Mouse (Mus musculus) heart, embryonic 15.5 days (tissue): ENCODE results near the gene Stx16. TPM values are rescaled to one million over a fixed set of nuclear protein-coding genes. Genes with fewer than 3 reads are reported as not detected.

Experiments used
- ATAC-seq: fragments of 200-750 bp; cut with Nextera tagmentation; replicated peaks from 2 replicates; pipeline ENCODE4 v1.8.0; 2017; ENCODE audit warnings: low read depth, moderate TSS enrichment; ENCODE audit not compliant: insufficient number of reproducible peaks, insufficient read depth, low FRiP score
- H3K27ac ChIP-seq: fragments of 300-500 bp; sonication (generic); 2 replicates; pipeline ENCODE4 v1.5.1; 2015; ENCODE audit warnings: mild to moderate bottlenecking, inconsistent platforms
- H3K27me3 ChIP-seq: fragments of 300-500 bp; sonication (generic); 2 replicates; pipeline ENCODE4 v1.6.1; 2015; ENCODE audit warnings: inconsistent platforms
- H3K36me3 ChIP-seq: fragments of 300-500 bp; sonication (generic); 2 replicates; pipeline ENCODE4 v1.6.1; 2015; ENCODE audit warnings: mild to moderate bottlenecking, inconsistent platforms
- H3K4me1 ChIP-seq: fragments of 300-500 bp; sonication (generic); replicated peaks from 2 replicates; pipeline ENCODE4 v1.6.1; 2015; ENCODE audit warnings: inconsistent platforms
- H3K4me2 ChIP-seq: fragments of 300-500 bp; sonication (generic); 2 replicates; pipeline ENCODE4 v1.6.1; 2015; ENCODE audit warnings: inconsistent platforms, mild to moderate bottlenecking, moderate library complexity
- H3K4me3 ChIP-seq: fragments of 300-500 bp; sonication (generic); 2 replicates; pipeline ENCODE4 v1.5.1; 2015; ENCODE audit warnings: mild to moderate bottlenecking, inconsistent platforms
- H3K9ac ChIP-seq: fragments of 300-500 bp; sonication (generic); 2 replicates; pipeline ENCODE4 v1.6.1; 2015; ENCODE audit warnings: mild to moderate bottlenecking, inconsistent platforms
- H3K9me3 ChIP-seq: fragments of 300-500 bp; sonication (generic); replicated peaks from 2 replicates; pipeline ENCODE4 v1.6.1; 2016; ENCODE audit warnings: inconsistent platforms
- WGBS: fragments of 180-500 bp; shearing (Covaris S2); methylation state at CpG from one replicate; pipeline ENCODE4 v1.1.7; 2015; ENCODE audit warnings: mixed read lengths; 5-methylcytosine and 5-hydroxymethylcytosine counted together
- polyA plus RNA-seq: library from polyadenylated mRNA; unstranded; fragments of >200 nt; fragmentation: Nextera tagmentation; extraction: Ambion mirVana; gene quantifications from 2 replicates; pipeline ENCODE4 v1.2.1, GENCODE M21; 2015

The Stx16 gene
- polyA plus RNA-seq, 1 experiment from 2014 or later = 8.1 TPM

DNA sequence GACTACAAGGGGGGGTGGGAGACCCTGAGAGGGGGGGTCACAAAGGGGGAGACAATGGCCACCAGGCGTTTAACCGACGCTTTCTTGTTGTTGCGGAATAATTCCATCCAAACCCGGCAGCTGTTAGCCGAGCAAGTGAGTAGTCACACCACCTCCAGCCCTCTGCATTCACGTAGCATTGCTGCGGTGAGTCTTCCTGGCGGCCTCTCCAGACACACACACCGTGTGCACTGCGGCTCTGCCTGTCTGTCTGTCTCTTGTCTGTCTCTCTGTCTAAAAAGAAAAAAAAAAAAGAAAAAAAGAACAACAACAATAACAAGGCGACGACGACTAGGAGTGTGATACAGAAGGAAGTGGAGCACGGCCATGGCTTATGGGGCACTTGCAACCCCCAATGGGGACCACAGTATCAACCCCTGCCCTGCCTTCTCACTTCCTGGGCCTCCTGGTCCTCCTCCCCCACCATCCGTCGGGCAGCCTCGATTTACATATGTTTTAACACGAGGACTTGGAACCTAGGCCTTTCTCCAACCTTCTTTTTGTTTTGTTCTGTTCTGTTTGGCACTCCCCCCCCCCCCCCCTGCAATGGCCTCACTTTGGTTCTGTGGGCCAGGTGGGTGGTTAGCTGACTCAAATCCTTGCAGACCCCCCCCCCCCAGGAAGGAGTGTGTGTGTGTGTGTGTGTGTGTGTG, 1.0 kb downstream of the Stx16 start:
- WGBS = under 1% methylated on average over 19 of the region's 19 CpGs
- peaks cover 25% of the 10 kb centered on the region for H3K4me1 ChIP-seq
- peak overlapping the region; percentile 89 for H3K4me3 ChIP-seq
- peak overlapping the region; percentile 88 for H3K9ac ChIP-seq
- H3K27ac ChIP-seq = peak overlapping the region; percentile 96
- H3K9me3 ChIP-seq = no peaks in the 10 kb centered on the region
- no peak for ATAC-seq
- no peaks in the 10 kb centered on the region for H3K36me3 ChIP-seq
- no peaks in the 10 kb centered on the region for H3K27me3 ChIP-seq
- peak overlapping the region; percentile 91 for H3K4me2 ChIP-seq

DNA sequence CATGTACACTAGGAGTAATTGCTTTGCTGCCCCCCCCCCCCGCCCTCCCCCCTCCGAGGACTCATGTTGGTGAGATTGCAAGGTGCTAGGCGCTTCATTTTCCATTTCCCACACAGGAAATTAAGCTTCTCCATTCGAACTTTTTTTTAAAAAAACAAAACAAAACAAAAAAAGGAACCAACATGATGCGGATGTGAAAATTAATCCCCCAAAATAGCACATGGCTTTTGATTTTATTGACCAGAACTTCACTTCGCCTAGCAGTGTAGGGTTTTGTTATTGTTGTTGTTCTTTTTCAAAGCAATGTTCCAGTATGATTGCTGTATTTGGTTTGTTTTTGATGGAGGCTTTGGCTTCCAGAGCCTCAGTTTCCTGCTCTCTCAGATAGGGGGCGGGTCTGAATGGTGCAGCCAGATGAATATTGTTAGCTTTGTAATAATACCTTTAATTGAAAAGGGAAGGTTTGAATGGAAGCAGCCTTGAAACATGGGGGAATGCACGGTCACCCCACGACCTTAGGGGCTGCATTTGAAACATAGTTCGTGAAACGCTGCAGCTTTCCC, 1.7 kb downstream of the Stx16 start:
- Histone ChIP-seq H3K9me3 (no peaks in the 10 kb centered on the region), H3K27me3 (no peaks in the 10 kb centered on the region), H3K27ac (no peak overlapping the region), H3K4me1 (peaks cover 27% of the 10 kb centered on the region), H3K36me3 (no peaks in the 10 kb centered on the region), H3K9ac (peak overlapping the region; percentile 34), H3K4me2 (peak overlapping the region; percentile 91), H3K4me3 (peak overlapping the region; percentile 89)
- 16% methylated on average over 11 of the region's 11 CpGs for WGBS
- no peak for ATAC-seq

DNA sequence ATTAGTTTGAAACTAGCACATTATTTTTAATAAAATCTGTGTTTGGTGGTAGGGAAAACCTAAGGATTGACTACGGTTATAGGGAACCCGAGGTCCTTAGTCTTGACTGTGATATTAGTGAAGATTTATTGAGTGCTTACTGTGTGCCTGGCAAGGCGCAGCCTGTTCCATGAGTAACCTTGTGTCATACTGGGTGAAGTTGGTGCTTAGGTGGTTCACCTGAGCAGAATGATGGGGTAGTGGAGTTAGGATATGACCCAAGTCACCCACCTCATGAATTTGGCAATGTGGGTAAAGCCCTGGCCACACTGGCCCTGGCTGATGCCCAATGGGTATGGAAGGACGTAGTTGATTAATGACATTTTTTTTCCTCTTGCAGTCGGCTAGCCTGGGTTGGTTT, 5.7 kb downstream of the Stx16 start:
- no peaks in the 10 kb centered on the region for H3K9me3 ChIP-seq
- H3K27me3 ChIP-seq = no peaks in the 10 kb centered on the region
- peaks cover 23% of the 10 kb centered on the region for H3K4me1 ChIP-seq
- WGBS = 82% methylated on average over 5 of the region's 5 CpGs
- no peak overlapping the region for H3K9ac ChIP-seq
- H3K27ac ChIP-seq = no peak overlapping the region
- ATAC-seq = no peak
- H3K36me3 ChIP-seq = no peaks in the 10 kb centered on the region
- H3K4me3 ChIP-seq = no peak overlapping the region
- H3K4me2 ChIP-seq = no peak overlapping the region

DNA sequence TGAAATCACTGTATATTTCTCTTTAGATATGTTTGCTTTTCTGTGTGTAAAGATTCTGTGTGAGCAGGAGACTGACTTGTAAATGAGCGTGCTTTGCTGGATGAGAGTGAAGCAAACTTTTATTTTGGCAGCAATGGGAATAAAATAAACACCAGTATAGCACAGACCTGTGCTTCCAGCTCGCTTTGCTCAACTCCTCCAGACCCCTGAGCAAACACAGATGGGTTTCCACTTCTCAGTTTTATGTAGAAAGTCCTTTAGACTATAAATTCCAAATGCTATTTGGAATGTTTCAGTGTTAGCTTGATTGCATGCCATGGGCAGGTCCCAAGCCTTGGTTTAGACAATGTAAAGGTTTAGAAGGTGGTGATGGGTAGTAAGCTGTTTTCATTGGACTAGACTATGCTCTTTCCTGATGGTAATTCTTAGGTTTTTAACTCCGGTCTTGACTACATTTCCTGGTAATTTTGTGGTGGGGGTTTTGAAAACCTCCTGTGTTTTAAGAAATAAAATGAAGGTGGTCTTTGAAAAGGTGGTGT, 6.3 kb downstream of the Stx16 start:
- Histone ChIP-seq H3K4me2 (no peak overlapping the region), H3K4me1 (peaks cover 17% of the 10 kb centered on the region), H3K27ac (no peak overlapping the region), H3K27me3 (no peaks in the 10 kb centered on the region), H3K36me3 (no peaks in the 10 kb centered on the region), H3K9ac (no peak overlapping the region), H3K4me3 (no peak overlapping the region), H3K9me3 (no peaks in the 10 kb centered on the region)
- WGBS = 69% methylated on average over 3 of the region's 3 CpGs
- ATAC-seq = no peak

DNA sequence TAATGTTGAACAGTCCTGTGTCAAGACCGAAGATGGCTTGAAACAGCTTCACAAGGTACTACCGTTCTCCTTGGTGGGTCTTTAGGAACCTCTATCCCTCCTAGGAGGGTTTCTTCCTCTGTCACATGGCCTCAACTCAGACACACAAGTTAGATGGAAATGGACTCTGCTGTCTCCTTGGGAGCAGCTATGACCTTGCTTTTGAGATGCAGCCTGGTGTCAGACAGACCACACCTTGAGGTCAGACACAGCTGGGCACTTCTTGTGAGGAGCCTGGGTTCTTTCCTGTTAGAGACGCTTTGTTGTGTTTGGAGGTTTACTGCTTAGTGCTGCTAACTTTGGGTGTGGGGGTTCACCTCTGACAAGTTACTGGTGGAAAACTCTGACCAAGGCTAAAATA, 19.0 kb downstream of the Stx16 start:
- Histone ChIP-seq H3K9ac (no peak overlapping the region), H3K27ac (no peak overlapping the region), H3K9me3 (no peaks in the 10 kb centered on the region), H3K4me1 (no peaks in the 10 kb centered on the region), H3K27me3 (no peaks in the 10 kb centered on the region), H3K4me2 (no peak overlapping the region), H3K36me3 (peaks cover 24% of the 10 kb centered on the region), H3K4me3 (no peak overlapping the region)
- ATAC-seq = no peak
- WGBS = 92% methylated on average over 3 of the region's 3 CpGs

DNA sequence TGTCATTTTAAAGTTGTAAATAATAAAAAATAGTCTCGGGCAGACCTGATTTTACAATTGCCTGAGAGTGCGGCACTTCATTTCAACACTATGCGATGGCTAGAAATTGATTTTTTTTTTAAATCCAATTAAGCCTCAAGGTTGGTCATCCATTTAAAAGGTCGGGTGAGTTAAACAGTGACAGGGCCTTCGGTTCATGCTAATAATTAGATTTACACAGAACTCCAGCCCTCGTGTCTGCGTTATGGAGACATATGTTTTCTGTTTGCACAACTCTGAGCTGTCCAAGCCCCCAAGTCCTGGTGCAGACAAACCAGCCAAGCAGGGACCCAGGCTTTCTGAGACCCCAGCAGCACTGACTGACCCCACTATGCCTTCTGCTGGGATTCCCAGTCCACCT, 26.3 kb downstream of the Stx16 start:
- Histone ChIP-seq H3K4me3 (no peak overlapping the region), H3K4me2 (no peak overlapping the region), H3K36me3 (peaks cover 5% of the 10 kb centered on the region; the same call in 1 of the 2 replicates), H3K27me3 (no peaks in the 10 kb centered on the region), H3K9me3 (no peaks in the 10 kb centered on the region), H3K4me1 (no peaks in the 10 kb centered on the region), H3K9ac (no peak overlapping the region), H3K27ac (no peak overlapping the region)
- no peak for ATAC-seq
- WGBS = 81% methylated on average over 7 of the region's 7 CpGs

DNA sequence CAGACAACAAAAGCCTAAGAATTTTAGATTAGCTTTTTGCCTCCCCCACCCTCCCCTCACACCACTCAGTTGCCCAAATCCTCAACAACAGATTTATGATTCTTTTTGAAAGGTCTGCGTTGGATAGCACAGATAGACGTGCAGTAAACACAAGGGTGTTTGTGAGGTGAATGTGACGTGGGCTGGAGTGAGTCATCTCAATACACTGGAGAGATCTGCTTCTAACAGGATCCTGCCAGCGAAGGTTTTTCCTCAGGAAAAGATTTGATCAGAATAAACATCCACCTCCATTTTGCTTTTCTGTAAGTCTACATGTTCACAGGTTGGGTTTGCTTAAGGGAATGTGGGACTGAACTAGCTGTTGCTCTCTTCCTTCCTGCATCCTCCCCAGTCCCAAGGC, 27.4 kb downstream of the Stx16 start:
- H3K9ac ChIP-seq = no peak overlapping the region
- WGBS = 73% methylated on average over 4 of the region's 4 CpGs
- no peaks in the 10 kb centered on the region for H3K4me1 ChIP-seq
- H3K4me3 ChIP-seq = no peak overlapping the region
- no peak overlapping the region for H3K4me2 ChIP-seq
- H3K27ac ChIP-seq = no peak overlapping the region
- H3K27me3 ChIP-seq = no peaks in the 10 kb centered on the region
- H3K9me3 ChIP-seq = no peaks in the 10 kb centered on the region
- H3K36me3 ChIP-seq = 0 out of 2 replicates have a peak, but pooled peaks cover 2% of the 10 kb centered on the region
- ATAC-seq = no peak

DNA sequence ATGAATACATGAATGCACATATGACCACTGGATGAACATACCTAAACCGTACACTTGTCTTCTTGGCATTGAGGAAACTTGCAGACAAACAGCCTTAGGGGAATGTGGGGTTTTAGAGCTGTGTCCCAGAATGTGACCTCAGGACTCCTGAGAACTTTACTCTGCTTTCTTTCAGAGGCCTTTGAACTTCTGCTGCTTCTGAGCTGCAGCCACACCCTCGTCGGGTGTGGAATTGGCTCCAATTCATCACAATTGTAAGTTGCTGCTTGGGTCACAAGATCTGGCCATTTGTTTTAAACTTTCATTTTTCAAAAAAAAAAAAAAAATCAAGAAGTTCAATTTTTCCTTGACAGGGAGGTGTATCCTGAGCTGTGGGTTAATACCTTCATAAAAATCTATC, 31.3 kb downstream of the Stx16 start:
- H3K9me3 ChIP-seq = no peaks in the 10 kb centered on the region
- H3K27me3 ChIP-seq = no peaks in the 10 kb centered on the region
- no peak overlapping the region for H3K4me3 ChIP-seq
- H3K4me1 ChIP-seq = peaks cover 14% of the 10 kb centered on the region
- H3K36me3 ChIP-seq = no peaks in the 10 kb centered on the region
- 64% methylated on average over 3 of the region's 3 CpGs for WGBS
- no peak overlapping the region for H3K4me2 ChIP-seq
- no peak overlapping the region for H3K27ac ChIP-seq
- no peak overlapping the region for H3K9ac ChIP-seq
- no peak for ATAC-seq

DNA sequence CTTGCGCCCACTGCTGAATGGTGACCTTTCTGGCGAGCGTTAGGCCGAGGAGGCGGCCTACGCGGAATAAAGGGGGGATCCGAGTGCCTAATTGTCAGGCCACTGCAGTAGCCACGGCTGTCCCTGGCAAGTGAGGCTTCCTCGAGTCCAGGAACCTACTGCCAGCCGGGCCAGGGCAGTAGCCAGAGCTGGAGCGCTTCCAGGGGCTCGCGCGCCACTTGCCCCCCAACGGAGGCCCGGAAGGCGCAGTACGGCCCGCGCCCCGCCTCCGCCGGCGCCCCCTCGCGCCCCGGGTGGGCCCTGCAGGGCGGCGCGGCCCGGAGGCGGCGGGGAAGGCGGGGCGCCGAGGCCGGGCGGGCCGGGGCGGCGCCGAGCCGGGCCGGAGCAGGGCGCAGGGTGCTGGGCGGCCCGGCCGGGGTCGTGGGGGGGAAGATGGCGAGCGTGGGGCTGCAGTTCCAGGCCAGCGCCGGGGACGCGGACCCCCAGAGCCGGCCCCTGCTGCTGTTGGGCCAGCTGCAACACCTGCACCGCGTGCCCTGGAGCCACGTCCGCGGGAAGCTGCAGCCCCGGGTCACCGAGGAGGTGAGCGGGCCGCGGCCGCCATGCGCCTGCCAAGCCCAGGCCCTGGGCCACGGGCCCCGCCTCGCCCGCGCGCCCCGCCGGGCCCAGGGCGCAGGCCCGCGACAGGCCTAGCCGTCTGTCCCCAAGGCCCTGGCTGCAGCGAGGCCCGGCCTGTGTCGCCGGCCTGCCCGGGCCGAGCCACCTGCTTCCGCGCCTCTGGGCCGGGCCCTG, 34.1 kb downstream of the Stx16 start, which contains the start of gene Npepl1:
TSS of gene Npepl1 (plus strand) at position 359 of the 792 bp plus-strand sequence.
- 2% methylated on average over 73 of the region's 90 CpGs for WGBS
- Histone ChIP-seq H3K9me3 (no peaks in the 10 kb centered on the region), H3K4me2 (peak within 1 kb of the TSS; percentile 80), H3K4me3 (peak within 1 kb of the TSS; percentile 68), H3K9ac (peak within 1 kb of the TSS; percentile 87), H3K27me3 (no peaks in the 10 kb centered on the region), H3K4me1 (peaks cover 18% of the 10 kb centered on the region), H3K36me3 (no peaks in the 10 kb centered on the region; the same call in 1 of the 2 replicates), H3K27ac (peak within 1 kb of the TSS; percentile 60)
- ATAC-seq = peak; percentile 87

DNA sequence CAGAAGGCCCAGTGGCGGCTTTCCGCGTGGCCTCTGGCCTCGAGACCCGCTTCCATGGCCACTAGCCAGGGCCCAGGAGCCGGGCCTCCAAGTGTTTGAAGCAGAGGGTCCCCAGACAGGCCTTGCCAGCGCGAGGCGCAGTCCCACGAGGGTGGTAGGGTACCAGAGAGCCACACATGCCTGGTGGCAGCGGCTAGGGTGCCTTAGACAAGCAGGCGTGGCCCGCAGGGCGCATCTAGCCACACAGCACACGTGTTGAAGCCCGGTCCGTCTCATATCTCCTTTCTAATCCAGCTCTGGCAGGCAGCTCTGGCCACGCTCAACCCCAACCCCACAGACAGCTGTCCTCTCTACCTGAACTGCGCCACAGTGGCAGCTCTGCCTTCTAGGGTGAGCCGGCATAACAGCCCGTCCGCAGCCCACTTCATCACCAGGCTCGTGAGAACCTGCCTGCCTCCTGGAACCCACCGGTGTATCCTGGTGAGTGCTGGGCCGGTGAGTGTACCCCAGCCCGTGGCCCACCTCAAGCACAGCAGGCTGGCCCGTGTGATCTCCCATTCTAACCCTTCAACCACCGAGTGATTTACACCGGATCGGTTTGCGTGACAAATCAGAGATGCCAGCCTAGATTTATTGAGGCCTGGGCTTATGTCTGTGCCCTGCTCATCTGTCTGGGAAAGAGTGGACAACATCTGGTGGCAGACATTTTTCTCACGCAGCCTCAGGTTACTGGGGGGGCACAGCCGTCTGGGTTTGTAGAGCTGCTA, 34.9 kb downstream of the Stx16 start:
- no peaks in the 10 kb centered on the region for H3K9me3 ChIP-seq
- peak overlapping the region; percentile 60 for H3K27ac ChIP-seq
- peaks cover 4% of the 10 kb centered on the region; the same call in 1 of the 2 replicates for H3K36me3 ChIP-seq
- H3K4me3 ChIP-seq = peak overlapping the region; percentile 68
- peaks cover 18% of the 10 kb centered on the region for H3K4me1 ChIP-seq
- peak overlapping the region; percentile 87 for H3K9ac ChIP-seq
- H3K4me2 ChIP-seq = peak overlapping the region; percentile 80
- ATAC-seq = peak; percentile 16; the same call in 1 of the 2 replicates
- no peaks in the 10 kb centered on the region for H3K27me3 ChIP-seq
- WGBS = 44% methylated on average over 33 of the region's 33 CpGs

DNA sequence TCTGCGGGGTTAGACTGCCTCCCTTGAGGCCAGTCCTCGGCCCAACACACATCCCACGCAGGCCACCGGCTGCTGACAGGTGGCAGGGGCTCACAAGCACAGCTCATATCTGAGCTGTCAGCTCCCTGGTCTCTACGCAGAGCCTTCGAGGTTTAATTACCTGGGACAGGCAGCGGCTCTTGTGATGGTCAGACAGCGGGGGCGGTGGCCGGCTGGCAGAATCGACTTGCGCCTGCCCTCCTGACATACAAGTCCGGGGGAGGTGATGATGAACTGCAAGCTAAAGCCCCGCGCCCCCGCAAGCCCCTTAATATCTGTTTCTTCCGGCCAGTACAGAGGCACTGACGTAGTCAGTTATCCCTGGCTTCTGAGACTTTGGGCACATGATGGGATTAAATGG, 36.8 kb downstream of the Stx16 start:
- Histone ChIP-seq H3K4me1 (peaks cover 28% of the 10 kb centered on the region), H3K36me3 (peaks cover 4% of the 10 kb centered on the region; the same call in 1 of the 2 replicates), H3K4me3 (no peak overlapping the region), H3K9me3 (no peaks in the 10 kb centered on the region), H3K9ac (no peak overlapping the region), H3K27ac (no peak overlapping the region), H3K4me2 (no peak overlapping the region), H3K27me3 (no peaks in the 10 kb centered on the region)
- no peak for ATAC-seq
- WGBS = 50% methylated on average over 18 of the region's 18 CpGs
